Mouse (Mus musculus) erythroblast, embryonic 14.5 days (primary cell): ENCODE data around the gene Ndufs2.

Source experiments
- GATA1 ChIP-seq: IDR thresholded peaks from 2 replicates; pipeline ENCODE4 v1.6.1; 2012; ENCODE audit warnings: low read length, inconsistent platforms, mixed read lengths
- TAL1 ChIP-seq: IDR thresholded peaks from 3 replicates; pipeline ENCODE4 v1.6.1; 2012; ENCODE audit warnings: low read length, inconsistent platforms, mixed read lengths

GRCm38 (mm10) chr1:171281528-171281923 is 30.3 kb upstream of the Ndufs2 start:
- no peak for TF ChIP-seq GATA1
- TF ChIP-seq TAL1, result no peak
